Mouse (Mus musculus): Measurements from ENCODE around the gene Elovl5. TPM values are rescaled to one million over a fixed set of nuclear protein-coding genes. Genes with fewer than 3 reads are reported as not detected.

The Elovl5 gene
- polyA plus RNA-seq (2014; fragmentation: Illumina TruSeq; extraction: RNeasy Lipid Tissue Mini Kit (QIAGEN cat#74804); ENCODE audit: low read depth, low replicate concordance): 1,460 TPM

DNA sequence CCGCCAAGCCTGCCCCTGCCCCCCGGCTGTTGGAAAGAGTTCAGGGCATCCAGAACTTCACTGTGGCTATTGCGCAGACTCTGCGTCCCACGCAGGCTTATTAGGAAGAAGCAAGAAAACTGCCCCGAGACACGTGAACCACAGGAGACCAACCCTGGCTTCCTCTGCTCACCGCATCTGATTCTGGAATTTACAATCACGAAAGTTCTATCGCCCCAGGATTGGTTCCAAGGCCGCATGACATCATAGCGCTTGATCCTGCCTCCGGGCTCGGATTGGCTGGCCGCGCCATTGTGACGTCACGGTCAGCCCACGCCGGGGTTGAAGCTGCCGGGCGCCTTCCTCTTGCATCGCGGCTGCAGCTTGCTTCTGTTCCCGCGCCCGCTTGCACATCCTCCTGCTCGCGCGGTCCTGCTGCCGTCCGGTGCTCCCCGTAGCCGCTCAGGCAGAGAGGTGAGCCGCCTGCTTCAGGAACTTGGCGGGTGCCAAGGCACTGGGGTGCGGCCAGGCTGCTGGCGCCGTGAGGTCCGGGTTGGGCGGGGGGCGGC lies at the start of gene Elovl5:
Gene Elovl5 (plus strand): TSS at position 291 of the 548 bp plus-strand sequence.

Other genes starting within 250 kb of the Elovl5 start
- gene Gclc, start 162.8 kb upstream of the Elovl5 start, polyA plus RNA-seq (2014; fragmentation: Illumina TruSeq; extraction: RNeasy Lipid Tissue Mini Kit (QIAGEN cat#74804); ENCODE audit: low read depth, low replicate concordance): 96.6 TPM
- not detected for gene Gcm1, start 134.6 kb downstream of the Elovl5 start, polyA plus RNA-seq (2014; fragmentation: Illumina TruSeq; extraction: RNeasy Lipid Tissue Mini Kit (QIAGEN cat#74804); ENCODE audit: low read depth, low replicate concordance)
- gene Fbxo9, start 191.7 kb downstream of the Elovl5 start, polyA plus RNA-seq (2014; fragmentation: Illumina TruSeq; extraction: RNeasy Lipid Tissue Mini Kit (QIAGEN cat#74804); ENCODE audit: low read depth, low replicate concordance): 63.6 TPM
- 21.9 TPM for gene Ick, start 191.8 kb downstream of the Elovl5 start, polyA plus RNA-seq (2014; fragmentation: Illumina TruSeq; extraction: RNeasy Lipid Tissue Mini Kit (QIAGEN cat#74804); ENCODE audit: low read depth, low replicate concordance)

All from adrenal gland, adult 10 weeks (tissue).